Mouse (Mus musculus) C2C12 (cell line): ENCODE results near the gene Klhl13.

Experiments
- CEBPB ChIP-seq: IDR thresholded peaks from one replicate; pipeline ENCODE4 v1.6.1; 2011; ENCODE audit warnings: low read depth, mild to moderate bottlenecking, control low read depth, moderate library complexity
- MYOG ChIP-seq: IDR thresholded peaks from one replicate; pipeline ENCODE4 v1.6.1; 2011; ENCODE audit not compliant: control insufficient read depth, insufficient read length; ENCODE audit errors: extremely low read depth

DNA sequence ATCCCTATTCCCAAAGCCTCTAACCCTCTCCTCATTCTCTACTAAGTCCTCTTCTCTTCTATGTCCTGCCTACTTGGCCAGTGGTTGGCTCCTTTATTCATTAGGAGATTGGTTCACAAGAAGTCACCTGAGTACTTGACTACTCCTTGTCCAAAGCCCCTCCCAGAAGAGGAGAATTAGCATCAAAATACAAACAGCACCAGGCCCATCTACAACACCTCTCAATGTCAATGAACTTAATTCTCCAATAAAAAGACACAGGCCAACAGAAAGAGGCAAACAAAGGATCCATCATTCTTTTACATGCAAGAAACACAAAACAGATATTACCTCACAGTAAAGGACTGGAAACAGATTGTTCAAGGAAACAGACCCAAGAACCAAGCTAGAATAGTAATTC, 46.0 kb downstream of the Klhl13 start:
- TF ChIP-seq CEBPB (no peak), MYOG (no peak)
